Mouse (Mus musculus): ENCODE measurements around the gene Zfp184.

Gene Zfp184

DNA sequence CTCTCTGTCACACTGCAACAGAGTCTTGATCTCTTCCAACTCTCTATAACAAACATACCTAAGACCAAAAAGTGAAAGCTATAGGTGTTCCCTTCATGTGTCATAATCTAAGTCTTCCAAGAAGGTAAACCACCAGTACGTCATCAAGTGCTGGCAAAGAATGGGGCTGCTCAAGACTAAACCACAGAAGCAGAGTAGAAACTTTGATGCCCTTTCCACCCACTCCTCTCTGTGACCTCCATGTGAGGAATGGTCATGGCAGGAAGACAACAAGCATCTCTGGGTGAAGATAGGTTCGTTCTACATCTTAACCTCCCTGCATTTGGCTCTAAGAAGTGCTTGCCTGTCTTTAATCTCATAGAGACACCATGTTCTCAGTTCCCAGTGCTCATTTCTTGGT lies 39.6 kb downstream of the Zfp184 start:
- no peak for DNase-seq (ENCODE audit: extremely low spot score)

DNA sequence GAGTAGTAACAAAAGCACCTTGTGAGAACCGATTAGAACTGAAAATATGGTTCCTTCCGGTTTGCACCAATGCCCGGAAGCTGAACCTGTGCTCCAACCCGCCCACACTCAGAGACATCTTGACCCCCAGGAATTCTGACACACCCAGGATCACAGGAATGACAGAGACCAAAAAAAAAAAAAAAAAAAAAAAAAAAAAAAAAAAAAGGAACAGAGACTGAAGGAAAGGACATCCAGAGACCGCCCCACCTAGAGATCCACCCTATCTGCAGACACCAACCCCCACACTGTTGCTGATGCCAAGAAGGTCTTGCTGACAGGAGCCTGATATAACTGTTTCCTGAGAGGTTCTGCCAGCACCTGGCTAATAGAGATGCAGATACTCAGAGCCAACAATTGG lies 47.7 kb downstream of the Zfp184 start:
- DNase-seq (ENCODE audit: extremely low spot score), result no peak

DNA sequence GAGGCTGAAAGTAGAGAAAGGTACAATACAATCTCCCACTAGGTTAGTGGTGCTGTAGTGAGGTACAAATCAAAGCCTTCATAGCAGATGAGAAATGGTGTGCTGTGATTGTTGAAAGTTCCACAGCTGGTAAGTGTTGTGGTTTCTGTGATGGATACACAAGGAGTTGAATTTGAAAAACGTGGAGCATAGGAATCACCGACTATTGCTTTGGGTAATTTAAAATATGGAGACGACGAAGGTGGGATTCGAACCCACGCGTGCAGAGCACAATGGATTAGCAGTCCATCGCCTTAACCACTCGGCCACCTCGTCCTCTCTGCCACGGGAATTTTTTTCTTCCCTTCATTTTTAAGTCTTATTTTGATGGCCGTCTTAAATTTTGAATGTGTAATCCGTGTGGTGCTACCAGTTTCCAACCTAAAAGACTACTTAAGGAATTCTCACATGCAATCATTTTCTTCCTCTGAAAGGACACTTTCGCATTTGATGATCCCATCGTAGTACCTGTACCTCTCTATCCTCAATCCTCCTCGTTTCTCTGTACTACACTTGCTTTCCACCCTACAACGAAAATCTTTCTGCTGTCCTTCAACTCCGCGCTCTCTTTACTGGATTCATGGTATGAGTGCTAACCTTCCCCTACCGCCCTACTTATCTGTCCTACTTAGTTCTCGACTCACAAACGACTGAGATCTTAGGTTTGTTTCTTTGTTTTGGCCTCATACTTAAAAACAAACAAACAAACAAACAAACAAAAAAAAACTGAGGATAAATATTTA lies 49.3 kb downstream of the Zfp184 start:
- DNase-seq (ENCODE audit: extremely low spot score), result peak; percentile 91

DNA sequence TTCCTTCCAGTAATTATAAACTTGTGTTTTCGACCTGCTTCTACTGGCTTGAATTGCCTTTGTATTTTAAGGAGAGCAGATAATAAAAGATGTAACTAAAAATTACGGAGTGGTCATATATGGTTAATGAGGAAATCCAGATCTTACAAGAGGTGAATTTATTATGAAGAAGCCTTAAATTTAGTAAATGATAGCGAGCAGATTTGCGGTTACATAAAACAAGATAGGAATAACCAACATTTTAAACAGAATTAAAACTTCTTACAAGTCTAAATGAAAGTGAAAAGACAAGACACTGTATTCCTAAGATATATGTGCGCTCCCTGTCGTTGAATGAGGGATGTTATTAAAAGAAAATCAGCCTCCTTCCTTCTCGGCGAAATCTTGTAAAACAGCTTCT lies 50.0 kb downstream of the Zfp184 start:
- DNase-seq (ENCODE audit: extremely low spot score), result no peak

DNA sequence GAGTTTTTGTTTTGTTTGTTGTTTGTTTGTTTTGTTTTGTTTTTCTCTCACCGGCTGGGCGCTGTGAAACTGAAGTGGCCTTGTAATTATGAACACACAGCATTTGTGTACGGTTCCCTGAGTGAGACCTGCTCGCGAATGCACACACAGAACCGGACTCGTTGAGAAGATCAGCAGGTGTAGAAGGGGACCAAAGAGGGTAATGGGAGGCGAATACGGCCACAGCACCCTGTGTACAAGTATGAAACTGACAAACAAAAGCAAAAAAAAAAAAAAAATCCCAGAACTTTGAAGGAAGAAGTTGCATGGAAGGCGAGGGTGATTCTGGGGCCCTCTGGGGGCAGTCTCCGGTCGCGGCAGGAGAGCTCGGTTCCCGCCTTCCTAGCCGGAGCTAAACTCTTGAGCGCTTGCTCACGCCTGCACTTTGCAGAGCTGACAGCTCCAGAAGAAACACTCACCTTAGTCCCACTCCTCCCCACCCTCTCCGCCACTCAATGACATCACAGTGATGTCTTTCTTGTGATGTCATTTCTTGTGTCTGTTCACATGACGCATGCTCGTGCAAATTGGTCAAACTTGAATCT lies 50.5 kb downstream of the Zfp184 start:
- peak; percentile 62 for DNase-seq (ENCODE audit: extremely low spot score)

DNA sequence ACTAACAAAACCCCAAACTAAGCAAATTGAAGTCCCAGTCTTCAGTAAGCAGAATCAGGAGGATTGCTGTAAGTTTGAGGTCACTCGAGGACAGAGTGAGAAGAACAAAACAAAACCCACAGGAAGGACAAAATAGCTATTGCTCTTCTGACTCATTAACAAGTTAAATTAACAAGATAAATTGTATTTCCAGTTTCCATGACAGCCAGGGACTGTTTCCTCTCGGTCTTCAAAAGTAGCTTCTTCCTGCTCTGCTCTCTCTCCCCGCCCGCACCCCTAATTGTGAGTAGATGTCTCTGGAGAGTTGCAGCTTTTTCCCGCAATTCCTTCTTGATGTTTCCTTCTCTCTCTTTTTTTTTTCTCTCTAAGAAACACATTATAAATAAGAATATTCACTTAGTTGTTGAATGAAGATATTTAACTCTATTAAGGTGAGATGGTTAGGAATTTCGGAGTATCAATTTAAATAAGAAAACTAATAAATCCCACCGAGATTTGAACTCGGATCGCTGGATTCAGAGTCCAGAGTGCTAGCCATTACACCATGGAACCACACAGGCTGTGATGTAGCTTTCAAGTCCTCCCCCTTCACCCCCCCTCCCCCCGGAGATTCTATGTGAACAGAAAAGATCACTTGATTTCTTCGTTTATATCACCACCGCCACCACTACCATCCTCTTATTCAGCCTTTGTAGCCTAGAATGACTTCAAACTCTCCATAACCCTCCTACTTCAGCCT lies 51.4 kb downstream of the Zfp184 start:
- peak; percentile 86 for DNase-seq (ENCODE audit: extremely low spot score)

DNA sequence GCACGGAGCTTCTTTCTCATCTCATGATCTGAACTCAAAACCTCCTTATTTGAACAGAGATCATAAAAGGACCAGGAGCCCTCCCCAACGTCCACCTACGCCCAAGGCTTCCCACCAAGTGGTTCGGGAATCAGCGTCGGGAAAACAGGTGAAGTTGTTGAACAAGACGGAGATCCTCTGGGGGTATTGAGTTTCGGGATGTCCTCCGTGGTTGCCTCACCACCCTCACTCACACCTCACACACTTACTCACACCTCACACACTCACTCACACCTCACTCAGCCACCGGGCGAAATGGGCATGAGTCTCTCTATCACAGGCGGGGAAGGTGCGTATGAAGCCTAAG lies 51.9 kb downstream of the Zfp184 start:
- DNase-seq (ENCODE audit: extremely low spot score), result no peak

DNA sequence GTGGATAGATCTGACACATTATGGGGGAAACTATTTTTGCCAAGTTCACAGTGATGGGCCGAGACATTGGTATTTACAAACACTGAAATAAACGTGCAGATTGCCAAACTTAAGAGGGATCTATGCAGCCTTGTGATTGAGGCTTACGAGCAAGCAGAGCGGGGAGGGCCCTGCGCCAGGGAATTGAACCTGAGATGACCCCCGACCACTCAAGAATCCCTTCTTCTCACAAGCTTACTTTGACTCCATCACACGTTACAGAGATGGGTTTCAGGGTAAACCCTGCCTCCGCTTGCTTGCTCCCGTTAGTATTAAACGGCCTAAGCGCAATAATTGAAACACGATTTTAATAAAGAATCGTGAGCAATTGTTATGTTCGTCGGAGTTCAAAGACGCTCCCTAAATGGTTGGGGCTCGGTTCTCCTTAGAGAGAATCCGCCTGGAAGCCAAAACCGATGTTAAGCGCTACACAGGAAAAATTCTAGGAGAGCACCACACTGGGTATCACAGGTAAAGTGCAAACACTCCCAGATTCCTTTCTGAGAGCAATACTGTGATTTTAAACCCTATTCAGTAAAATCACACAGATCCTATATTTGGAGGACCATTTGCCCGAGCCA lies 52.4 kb downstream of the Zfp184 start:
- DNase-seq (ENCODE audit: extremely low spot score), result no peak

DNA sequence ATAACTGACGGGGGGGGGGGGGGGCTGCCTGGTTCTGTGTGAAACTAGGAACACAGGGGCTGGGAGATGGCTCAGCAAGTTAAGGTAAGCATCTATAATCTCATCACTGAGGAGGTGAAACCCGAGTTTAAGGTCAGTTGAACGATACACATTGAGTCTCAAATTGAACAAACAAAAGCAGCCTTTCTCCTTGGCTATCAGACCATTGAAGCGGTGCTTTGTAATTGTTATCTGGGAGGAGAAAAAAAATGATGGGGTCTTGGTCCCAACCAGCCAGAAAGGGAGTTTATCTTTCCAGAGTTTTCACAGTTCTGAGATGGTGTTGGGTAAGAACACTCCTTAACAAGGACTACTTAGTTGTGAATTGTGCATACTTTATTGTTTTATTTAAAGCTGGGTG lies 52.9 kb downstream of the Zfp184 start:
- no peak for DNase-seq (ENCODE audit: extremely low spot score)

DNA sequence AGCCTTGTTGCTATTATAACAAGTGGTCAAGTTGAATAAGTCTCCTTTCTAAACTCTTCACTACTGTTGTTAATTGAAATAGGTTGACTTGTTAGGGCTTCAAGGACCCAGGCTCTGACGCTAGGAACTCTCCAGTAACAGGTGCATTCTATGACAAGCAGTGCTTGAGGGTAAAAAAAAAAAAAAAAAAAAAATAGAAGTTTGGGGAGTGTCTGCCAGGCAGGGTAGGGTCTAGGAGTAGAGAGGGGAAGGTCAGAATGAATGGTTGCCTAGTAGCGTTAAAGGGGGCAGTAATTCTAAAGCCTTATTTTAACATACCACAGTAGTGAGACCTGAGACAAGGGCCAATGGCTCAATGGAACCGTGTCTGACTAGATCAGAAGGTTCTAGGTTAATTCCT lies 53.5 kb downstream of the Zfp184 start:
- no peak for DNase-seq (ENCODE audit: extremely low spot score)

DNA sequence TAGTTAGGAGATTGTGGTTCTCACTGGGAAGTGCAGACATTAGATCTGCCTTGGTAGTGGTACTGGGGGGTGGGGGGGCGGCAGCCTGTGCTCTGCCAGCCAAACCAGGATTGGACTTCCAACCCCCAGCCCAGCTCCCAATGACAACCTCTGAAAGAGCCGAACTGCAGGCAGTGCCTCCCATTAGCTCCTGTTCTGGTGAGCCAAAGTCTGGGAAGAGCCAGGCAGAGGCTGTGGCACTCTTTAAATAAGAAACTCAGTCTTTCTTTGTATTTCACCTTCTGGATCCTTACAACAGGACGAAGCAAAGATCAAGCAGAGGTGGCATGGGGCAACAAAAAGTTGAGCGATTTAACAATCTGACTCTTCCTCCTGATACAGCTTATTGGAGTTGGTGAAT lies 54.3 kb downstream of the Zfp184 start:
- no peak for DNase-seq (ENCODE audit: extremely low spot score)

DNA sequence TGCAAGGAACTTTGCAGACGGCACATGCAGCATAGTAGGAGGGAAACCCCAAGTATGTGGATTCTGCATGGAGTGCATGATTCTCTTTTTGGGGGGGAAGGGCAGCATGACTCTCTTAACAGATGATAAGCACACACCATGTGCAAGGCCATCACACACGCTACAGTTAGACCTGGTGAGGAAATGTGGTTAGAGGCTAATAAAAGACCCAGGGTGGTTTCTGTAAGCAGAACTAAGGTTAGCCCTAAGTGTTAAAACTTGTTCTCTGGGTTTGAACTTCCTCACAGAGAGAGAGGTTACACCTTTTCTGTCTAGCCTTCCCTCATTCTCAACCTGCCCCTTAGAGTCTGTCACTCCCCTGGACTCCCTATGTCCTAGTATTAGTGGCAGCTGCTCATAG lies 56.5 kb downstream of the Zfp184 start:
- no peak for DNase-seq (ENCODE audit: extremely low spot score)

DNA sequence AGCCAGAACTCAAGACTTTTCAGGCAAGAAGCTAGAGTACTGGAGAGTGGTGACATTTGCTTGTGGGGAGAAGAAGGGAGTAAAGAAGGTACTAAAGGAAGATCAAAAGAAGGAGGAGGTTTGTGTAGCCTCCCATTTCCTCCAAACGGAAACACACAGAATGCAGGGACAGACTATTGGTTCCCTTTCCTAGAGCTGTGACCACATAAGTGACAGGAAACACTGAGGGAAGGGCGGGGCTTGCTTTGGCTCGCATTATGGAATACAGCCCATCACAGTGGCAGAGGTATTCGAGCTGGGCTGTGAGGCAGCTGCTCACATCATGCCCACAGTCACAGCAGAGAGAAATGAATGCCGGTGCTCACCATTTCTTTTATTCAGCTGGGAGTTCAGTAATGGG lies 56.9 kb downstream of the Zfp184 start:
- DNase-seq (ENCODE audit: extremely low spot score), result no peak

DNA sequence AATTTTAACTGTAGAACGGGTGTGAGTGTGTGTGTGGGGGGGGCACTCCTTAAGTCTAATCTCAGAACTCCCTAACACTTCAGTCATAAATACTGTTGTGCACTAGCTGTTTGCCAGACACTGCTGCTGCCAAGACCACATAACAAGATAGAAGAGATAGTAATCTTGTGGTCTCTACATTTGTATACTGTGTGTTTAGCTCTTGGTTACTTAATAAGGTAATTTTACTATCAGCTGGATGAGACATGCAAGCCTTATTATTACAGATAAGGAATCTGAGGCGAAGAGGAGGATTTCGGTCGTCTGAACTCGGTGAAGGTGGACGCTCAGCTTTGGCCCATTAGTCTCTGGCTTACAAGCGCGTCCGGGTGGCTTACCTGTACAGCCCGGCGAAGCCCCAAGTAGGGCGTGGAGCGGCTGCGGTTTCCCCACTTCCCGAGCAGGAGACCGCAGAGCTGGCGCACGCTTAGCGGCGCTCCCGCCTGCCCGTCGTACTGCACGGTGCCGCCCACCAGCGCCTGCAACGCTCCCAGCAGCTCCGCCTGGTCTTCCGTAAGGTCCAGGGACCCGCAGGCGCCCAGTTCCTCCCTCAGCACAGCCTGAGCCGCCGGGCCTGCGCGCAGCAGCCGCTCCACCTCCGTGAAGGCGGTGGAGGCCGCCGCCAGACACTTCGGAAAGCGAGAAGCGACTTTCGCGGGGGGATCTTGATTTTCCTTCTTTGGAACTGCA lies 60.9 kb downstream of the Zfp184 start:
- DNase-seq (ENCODE audit: extremely low spot score), result no peak

DNA sequence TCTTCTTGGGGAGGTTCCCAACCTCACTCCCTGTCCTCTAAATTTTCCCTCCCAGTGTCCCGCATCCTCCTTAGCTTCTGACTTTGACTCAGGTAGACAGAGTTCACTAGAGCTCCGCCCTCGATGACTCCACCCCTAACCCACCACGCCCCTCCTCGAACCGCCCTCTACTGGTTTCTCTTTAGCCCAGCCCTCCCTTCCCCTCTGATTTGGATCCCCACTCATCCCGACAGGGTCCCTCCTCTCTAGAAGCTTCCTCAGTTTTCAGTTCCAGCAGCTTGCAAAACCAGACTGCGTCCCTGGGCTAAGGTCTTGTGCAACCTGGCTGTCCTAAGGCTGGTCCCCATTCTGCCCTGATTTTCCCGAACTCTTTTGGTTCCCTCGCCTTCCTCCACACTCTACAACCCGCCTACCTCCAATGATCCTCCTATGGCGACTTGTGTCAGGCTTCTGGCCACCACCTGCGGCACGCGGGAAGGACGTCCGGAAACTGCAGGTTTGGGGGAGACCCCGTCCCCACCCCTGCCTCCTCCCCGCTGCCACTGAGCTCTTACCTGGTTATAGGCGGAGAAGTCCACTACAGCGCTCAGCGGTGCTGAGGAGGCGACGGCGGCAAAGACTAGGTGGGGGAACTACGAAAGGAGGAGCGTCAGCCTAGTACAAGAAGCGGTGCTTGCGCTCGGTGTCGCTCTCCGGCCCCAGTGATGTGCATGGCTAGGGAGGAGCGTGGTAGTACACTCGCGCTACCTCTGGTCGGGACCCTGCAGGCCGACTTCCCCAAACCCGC lies 61.6 kb downstream of the Zfp184 start:
- DNase-seq (ENCODE audit: extremely low spot score), result peak; percentile 84

DNA sequence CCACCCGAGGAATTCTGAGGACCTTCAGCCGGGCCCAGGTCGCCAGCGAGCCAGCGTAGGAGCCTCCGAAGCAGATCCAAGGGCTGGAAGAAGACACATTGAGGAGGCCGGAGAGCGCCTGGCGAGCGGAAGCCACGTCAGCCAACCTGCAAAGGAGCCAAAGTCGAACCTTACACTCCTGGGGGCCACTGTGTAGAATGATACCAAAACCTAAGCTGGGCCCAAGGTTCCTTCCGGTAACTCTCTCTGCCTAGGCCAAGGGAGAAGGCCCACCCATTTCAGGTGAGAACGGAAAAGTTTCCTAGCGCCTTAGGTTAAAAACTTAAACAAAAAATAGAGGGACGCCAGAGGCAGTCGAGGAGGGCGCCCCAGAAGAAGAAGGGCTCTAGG lies 62.2 kb downstream of the Zfp184 start:
- no peak for DNase-seq (ENCODE audit: extremely low spot score)

DNA sequence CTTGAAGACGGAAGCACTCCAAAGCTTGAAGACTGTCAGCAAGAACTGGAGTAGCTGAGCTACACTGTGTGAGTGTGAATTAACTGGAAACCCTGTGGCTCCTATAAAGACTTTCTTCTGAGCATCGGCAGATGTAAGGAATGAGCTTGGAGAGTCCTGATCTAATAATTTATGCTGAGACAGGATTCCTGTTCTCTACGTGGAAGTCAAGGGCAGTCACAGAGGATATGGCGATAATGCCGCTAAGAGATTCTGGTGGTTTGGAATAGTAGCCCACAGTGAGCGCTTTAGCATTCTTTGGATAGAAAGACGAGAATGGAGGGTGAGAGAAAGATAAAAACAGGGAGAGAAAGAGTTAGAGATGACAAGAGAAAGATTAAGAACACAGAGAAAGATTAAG lies 63.0 kb downstream of the Zfp184 start:
- DNase-seq (ENCODE audit: extremely low spot score), result no peak

DNA sequence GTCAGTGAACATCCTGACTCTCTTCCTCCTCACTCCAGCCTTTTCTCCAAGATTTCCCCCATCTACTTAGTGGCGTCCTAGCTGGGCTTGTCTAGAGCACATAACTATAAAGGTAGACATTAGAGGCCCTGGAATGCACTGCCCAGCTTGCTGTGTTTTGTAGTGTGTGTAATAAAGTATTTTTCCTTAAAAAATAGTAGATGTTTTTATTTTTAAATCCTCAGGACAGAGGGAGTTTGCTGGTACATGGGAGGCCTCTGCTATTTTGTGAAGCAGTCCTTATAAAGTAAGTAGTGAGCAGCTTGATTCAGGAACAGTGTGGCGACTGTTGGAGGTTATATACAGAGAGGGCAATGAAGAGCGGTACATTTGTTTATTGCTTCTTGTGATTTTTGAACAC lies 63.8 kb downstream of the Zfp184 start:
- DNase-seq (ENCODE audit: extremely low spot score), result no peak

DNA sequence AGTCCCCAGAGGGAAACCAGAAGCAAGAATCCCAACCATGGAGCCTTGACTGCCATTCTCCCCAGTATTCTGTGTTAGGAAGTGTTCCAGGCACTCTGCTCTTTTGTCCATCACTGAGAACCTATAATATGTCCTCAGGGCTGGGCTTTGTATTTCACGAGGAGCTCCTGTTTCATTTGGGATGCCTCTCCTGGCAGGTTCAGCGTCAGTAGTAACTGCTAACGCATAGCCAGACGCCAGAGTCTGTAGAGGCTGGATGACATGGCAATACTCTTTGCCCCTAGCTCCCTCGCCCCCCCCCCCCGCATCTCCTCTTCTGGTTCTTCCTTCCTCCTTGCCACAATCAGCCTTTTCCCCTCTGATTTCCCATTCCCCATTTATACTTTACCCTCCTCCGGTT lies 64.7 kb downstream of the Zfp184 start, which contains the start of gene Prss16:
Gene Prss16 (minus strand): TSS at position 101 of the 400 bp plus-strand sequence.
- DNase-seq (ENCODE audit: extremely low spot score), result no peak

Data from embryo, embryonic 9.5 days (tissue).